ENCODE assay signal across 27 mouse cellular contexts in the genomic region with DNA sequence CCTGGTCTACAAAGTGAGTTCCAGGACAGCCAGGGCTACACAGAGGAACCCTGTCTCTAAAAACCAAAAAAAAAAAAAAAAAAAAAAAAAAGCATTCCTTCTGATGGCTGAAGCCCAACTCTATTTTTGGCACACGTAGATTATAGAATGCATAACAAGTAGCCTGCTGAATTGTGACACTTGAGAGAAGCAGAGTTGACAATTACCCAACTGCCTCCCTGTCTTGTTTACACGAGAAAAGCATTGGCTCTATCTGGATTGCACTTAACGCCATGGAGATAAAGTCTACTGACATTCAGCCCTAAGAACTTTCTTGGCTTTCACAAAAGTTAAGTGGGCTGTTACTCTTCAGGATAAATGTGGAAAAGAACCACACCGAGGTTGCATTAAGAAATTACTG. TPM values are rescaled to one million over a fixed set of nuclear protein-coding genes. Genes with fewer than 3 reads are reported as not detected.
DNase-seq lines count a peak whose midpoint lies in the region; ATAC-seq and TF ChIP-seq lines count a peak whose summit lies in the region.
"Had no signal": no experiment of that assay in that cellular context is flagged by ENCODE, and none has a peak within 500 bp of the region (broad histone marks: within the 10 kb centered on the region; RNA-seq: fewer than 3 reads in every experiment).

No protein-coding gene starts in this region.

- H3K4me3 ChIP-seq in heart, embryonic 13.5 days = no peak overlapping the region
- no peak overlapping the region for H3K4me3 ChIP-seq in liver, adult 2 months (ENCODE audit: insufficient read depth, low read depth, low read length)
- H3K4me3 ChIP-seq in lung, postnatal 0 days (ENCODE audit: low read depth, low read length) = no peak overlapping the region
- H3K4me3 ChIP-seq: embryonic facial prominence, embryonic 12.5 days; forebrain, embryonic 15.5 days; layer of hippocampus, adult 2 months; left cerebral cortex, adult 2 months; limb, embryonic 12.5 days had no signal

- 22% methylated on average over 4 of the region's 4 CpGs for WGBS in heart, embryonic 13.5 days
- WGBS in liver, adult 2 months = 31% methylated on average over 4 of the region's 4 CpGs
- WGBS in lung, postnatal 0 days = 37% methylated on average over 4 of the region's 4 CpGs

- H3K4me2 ChIP-seq in heart, embryonic 13.5 days = peak overlapping the region; percentile 23; the same call in 1 of the 2 replicates
- H3K4me2 ChIP-seq in lung, postnatal 0 days (replicated peaks; ENCODE audit: low read depth, low read length) = no peak overlapping the region
- H3K4me2 ChIP-seq: embryonic facial prominence, embryonic 12.5 days; forebrain, embryonic 15.5 days; hindbrain, embryonic 14.5 days; limb, embryonic 12.5 days had no signal

- no peaks in the 10 kb centered on the region for H3K9me3 ChIP-seq in heart, embryonic 13.5 days
- no peaks in the 10 kb centered on the region for H3K9me3 ChIP-seq in lung, postnatal 0 days (ENCODE audit: low read length)
- H3K9me3 ChIP-seq: embryonic facial prominence, embryonic 12.5 days; forebrain, embryonic 15.5 days; limb, embryonic 12.5 days had no signal

- ATAC-seq in heart, embryonic 13.5 days (ENCODE audit: extremely low read depth, insufficient number of reproducible peaks, low FRiP score, low TSS enrichment) = no peak
- ATAC-seq in lung, postnatal 0 days = peak; percentile 76
- ATAC-seq: forebrain, embryonic 15.5 days; Patski had no signal

- H3K36me3 ChIP-seq in heart, embryonic 13.5 days = no peaks in the 10 kb centered on the region
- no peaks in the 10 kb centered on the region for H3K36me3 ChIP-seq in liver, adult 2 months (ENCODE audit: control insufficient read depth, insufficient read depth, low read length)
- no peaks in the 10 kb centered on the region for H3K36me3 ChIP-seq in lung, postnatal 0 days (ENCODE audit: insufficient read depth, low read length)
- H3K36me3 ChIP-seq: embryonic facial prominence, embryonic 12.5 days; forebrain, embryonic 15.5 days; limb, embryonic 12.5 days had no signal

- peaks cover 22% of the 10 kb centered on the region for H3K4me1 ChIP-seq in heart, embryonic 13.5 days
- H3K4me1 ChIP-seq in liver, adult 2 months (ENCODE audit: control insufficient read depth, insufficient read depth, low read length) = peaks cover 3% of the 10 kb centered on the region
- H3K4me1 ChIP-seq in lung, postnatal 0 days (ENCODE audit: insufficient read depth, low read depth, low read length) = no peaks in the 10 kb centered on the region
- H3K4me1 ChIP-seq: embryonic facial prominence, embryonic 12.5 days; forebrain, embryonic 15.5 days; limb, embryonic 12.5 days had no signal

- H3K27ac ChIP-seq in heart, embryonic 13.5 days (replicated peaks) = peak overlapping the region; percentile 71
- no peak overlapping the region for H3K27ac ChIP-seq in liver, adult 2 months (replicated peaks; ENCODE audit: insufficient read depth, low read depth, low read length)
- no peak overlapping the region for H3K27ac ChIP-seq in lung, postnatal 0 days (ENCODE audit: low read length)
- H3K27ac ChIP-seq: embryonic facial prominence, embryonic 12.5 days; forebrain, embryonic 15.5 days; hindbrain, embryonic 14.5 days; layer of hippocampus, adult 2 months; left cerebral cortex, adult 2 months; limb, embryonic 12.5 days; liver, embryonic 14.5 days had no signal

- TF ChIP-seq POLR2A in liver, adult 2 months (IDR thresholded peaks at IDR 0.05; ENCODE audit: extremely low read depth, insufficient read depth, low read length) = no peak

- no peak overlapping the region for H3K9ac ChIP-seq in heart, embryonic 13.5 days
- H3K9ac ChIP-seq in liver, adult 2 months (ENCODE audit: low read depth, low read length) = no peak overlapping the region
- H3K9ac ChIP-seq in lung, postnatal 0 days (replicated peaks; ENCODE audit: low read depth) = no peak overlapping the region
- H3K9ac ChIP-seq: embryonic facial prominence, embryonic 12.5 days; forebrain, embryonic 15.5 days; hindbrain, embryonic 14.5 days; limb, embryonic 12.5 days; liver, embryonic 14.5 days had no signal

- no peaks in the 10 kb centered on the region for H3K79me2 ChIP-seq in liver, adult 2 months (ENCODE audit: control insufficient read depth, insufficient read depth, low read length)

- H3K27me3 ChIP-seq in heart, embryonic 13.5 days (replicated peaks) = no peaks in the 10 kb centered on the region
- H3K27me3 ChIP-seq in liver, adult 2 months (ENCODE audit: control insufficient read depth, insufficient read depth, low read length) = no peaks in the 10 kb centered on the region
- H3K27me3 ChIP-seq in lung, postnatal 0 days (replicated peaks; ENCODE audit: insufficient read depth, low read length) = no peaks in the 10 kb centered on the region
- H3K27me3 ChIP-seq: embryonic facial prominence, embryonic 12.5 days; forebrain, embryonic 15.5 days; limb, embryonic 12.5 days; Patski had no signal

- DNase-seq in heart, postnatal 4 days = no peak
- DNase-seq in liver, adult 2 months (ENCODE audit: extremely low read depth, low read depth, low spot score) = peak; percentile 71
- no peak for DNase-seq in liver
- DNase-seq in lung, postnatal 0 days (ENCODE audit: low spot score) = peak; percentile 72
- DNase-seq in lung, postnatal 10 days = no peak
- no peak for DNase-seq in cerebellum, postnatal 4 days (ENCODE audit: low spot score in 2 of 2)
- DNase-seq: adrenal gland, postnatal 14 days; cerebellum, adult 11 months; cerebellum, adult 9-10 months; cerebellum, postnatal 36 days; embryo, embryonic 11 days; gastrocnemius, postnatal 25 days; heart, adult 11 months; heart, postnatal 14 days; midbrain, embryonic 14.5 days; thymus, adult 2 months; thymus, postnatal 36 days had no signal

- peak; percentile 40 for TF ChIP-seq EP300 in lung, postnatal 0 days (IDR thresholded peaks at IDR 0.05)

- TF ChIP-seq CTCF in liver, adult 2 months (IDR thresholded peaks at IDR 0.05; ENCODE audit: low read depth, low read length) = no peak
- no peak for TF ChIP-seq CTCF in lung, postnatal 0 days (IDR thresholded peaks at IDR 0.05)

RNA-seq across cellular contexts. Expression of gene Thnsl1, which starts 39.5 kb away (rescaled TPM):
- 6.0 and 7.3 TPM in 2 replicates for polyA plus RNA-seq in heart, embryonic 13.5 days (2015; fragmentation: Nextera tagmentation; extraction: Ambion mirVana)
- total RNA-seq in heart, postnatal 4 days (2021) = 1 to 10 TPM; 3.6 to 5.2 TPM
- 3.5 and 4.0 TPM in 2 replicates for total RNA-seq in liver, adult 2 months (2014; rRNA removed)
- polyA plus RNA-seq in liver, adult 2 months (2012; rRNA removed) = 1.2 and 2.0 TPM in 2 replicates
- polyA plus RNA-seq in lung, postnatal 0 days (2015; fragmentation: Nextera tagmentation; extraction: Ambion mirVana) = 3.8 and 5.7 TPM in 2 replicates

RNA-seq across cellular contexts. Expression of gene Enkur, which starts 39.8 kb away (rescaled TPM):
- 1.1 and 1.9 TPM in 2 replicates for polyA plus RNA-seq in heart, embryonic 13.5 days (2015; fragmentation: Nextera tagmentation; extraction: Ambion mirVana)
- 1 to 10 TPM; 4.8 to 6.5 TPM for total RNA-seq in heart, postnatal 4 days (2021)
- total RNA-seq in liver, adult 2 months (2014; rRNA removed) = not detected in 2 replicates
- not detected in 2 replicates for polyA plus RNA-seq in liver, adult 2 months (2012; rRNA removed)
- 10.2 and 12.5 TPM in 2 replicates for polyA plus RNA-seq in lung, postnatal 0 days (2015; fragmentation: Nextera tagmentation; extraction: Ambion mirVana)
- total RNA-seq: MEL had no signal
- polyA plus RNA-seq: limb, embryonic 12.5 days; thymus, adult 2 months had no signal

Comparison
In these comparisons a context has a peak if more than half of its experiments do, and no peak if none do; other contexts are left out.
1. DNase-seq: peak in liver, adult 2 months (single experiment) and lung, postnatal 0 days (single experiment); none in heart, postnatal 4 days (single experiment), liver (single experiment), lung, postnatal 10 days (single experiment) and cerebellum, postnatal 4 days (0 of 2).